Mouse (Mus musculus): ENCODE measurements at regions not wholly inside any gene's neighbourhood (a gene's known extent, or its start where the extent isn't known, plus 50 kb on each side); places are given as distances from the start of the nearest gene placed in this dataset.

DNA sequence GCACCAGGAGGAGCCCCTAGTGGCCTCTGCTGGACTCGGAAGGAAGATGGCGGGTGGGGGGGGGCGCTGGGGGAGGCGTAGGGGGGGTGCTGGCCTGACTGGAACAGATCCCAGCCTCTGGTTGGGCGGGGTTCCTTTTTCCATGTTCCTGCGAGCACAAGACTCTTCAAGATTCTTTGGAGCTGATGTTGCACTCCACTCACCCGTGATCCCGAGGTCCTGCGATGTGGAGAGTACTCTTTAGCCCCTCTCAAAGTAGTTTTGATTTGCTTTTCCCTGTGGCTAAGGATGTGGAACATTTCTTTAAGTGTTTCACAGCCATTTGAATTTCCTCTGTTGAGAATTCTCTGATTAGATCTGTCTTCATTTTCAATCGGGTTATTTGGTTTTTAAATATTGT is 269.8 kb upstream of the 2610301B20Rik start:
- H3K27me3 ChIP-seq (ENCODE audit: control insufficient read depth, insufficient read depth, low read length), result no peaks in the 10 kb centered on the region
- H3K4me3 ChIP-seq (ENCODE audit: low read depth, low read length), result no peak overlapping the region
- no peaks in the 10 kb centered on the region for H3K4me1 ChIP-seq (ENCODE audit: control insufficient read depth, insufficient read depth, insufficient read length, low read length)
- WGBS, result 69% methylated on average over 10 of the region's 10 CpGs
- no peaks in the 10 kb centered on the region for H3K36me3 ChIP-seq (ENCODE audit: control insufficient read depth, insufficient read depth, low read length)
- no peak overlapping the region for H3K27ac ChIP-seq (ENCODE audit: insufficient read depth, low read depth, low read length)
- TF ChIP-seq POLR2A (IDR thresholded peaks at IDR 0.05; ENCODE audit: low read depth, low read length) (no peak), CTCF (IDR thresholded peaks at IDR 0.05; ENCODE audit: extremely low read depth, insufficient read length, insufficient replicate concordance, low read depth, low read length) (no peak)

DNA sequence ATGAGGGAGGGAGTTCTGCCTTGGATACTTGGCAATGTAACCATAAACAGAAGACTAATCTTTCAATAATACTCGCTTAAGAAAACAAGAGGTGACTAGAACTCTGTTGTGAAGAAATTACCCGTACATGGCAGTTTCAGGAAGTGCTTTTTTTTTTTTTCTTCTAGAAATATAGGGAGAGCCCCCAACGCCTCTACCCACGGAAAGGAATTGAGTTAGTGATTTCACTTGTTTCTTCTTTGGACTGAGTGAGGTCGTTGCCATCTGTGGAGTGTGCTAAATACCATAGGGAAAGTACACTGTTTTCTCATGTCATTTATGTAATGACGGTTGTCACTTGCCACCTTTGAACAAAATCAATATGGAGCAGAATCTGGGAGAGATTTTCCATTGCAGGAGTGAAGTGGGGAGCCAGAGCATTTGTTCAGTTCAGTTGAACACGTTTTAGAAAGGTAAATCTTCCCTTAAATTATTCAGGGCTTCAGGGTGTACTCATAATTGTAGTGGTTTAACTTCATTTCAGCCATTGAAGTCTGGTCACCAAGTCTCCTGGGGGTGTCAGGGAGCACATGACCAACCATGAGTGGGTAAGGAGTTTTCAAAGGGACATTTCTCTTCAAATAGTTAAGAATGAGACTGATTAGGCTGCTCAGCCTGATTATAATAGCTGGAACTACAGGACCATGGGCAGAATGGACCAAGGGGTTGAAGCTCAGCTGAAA is 266.3 kb upstream of the 2610301B20Rik start:
- H3K27ac ChIP-seq (ENCODE audit: insufficient read depth, low read depth, low read length), result no peak overlapping the region
- H3K4me3 ChIP-seq (ENCODE audit: low read depth, low read length), result no peak overlapping the region
- WGBS, result 66% methylated on average over 7 of the region's 7 CpGs
- no peaks in the 10 kb centered on the region for H3K4me1 ChIP-seq (ENCODE audit: control insufficient read depth, insufficient read depth, insufficient read length, low read length)
- H3K36me3 ChIP-seq (ENCODE audit: control insufficient read depth, insufficient read depth, low read length), result no peaks in the 10 kb centered on the region
- no peak for TF ChIP-seq POLR2A (IDR thresholded peaks at IDR 0.05; ENCODE audit: low read depth, low read length)
- TF ChIP-seq CTCF (IDR thresholded peaks at IDR 0.05; ENCODE audit: extremely low read depth, insufficient read length, insufficient replicate concordance, low read depth, low read length), result no peak
- no peaks in the 10 kb centered on the region for H3K27me3 ChIP-seq (ENCODE audit: control insufficient read depth, insufficient read depth, low read length)

- Histone ChIP-seq H3K36me3 (ENCODE audit: control insufficient read depth, insufficient read depth, low read length) (no peaks in the 10 kb centered on the region), H3K4me3 (ENCODE audit: low read depth, low read length) (no peak overlapping the region), H3K27ac (ENCODE audit: insufficient read depth, low read depth, low read length) (no peak overlapping the region), H3K4me1 (ENCODE audit: control insufficient read depth, insufficient read depth, insufficient read length, low read length) (no peaks in the 10 kb centered on the region), H3K27me3 (ENCODE audit: control insufficient read depth, insufficient read depth, low read length) (no peaks in the 10 kb centered on the region)
- 31% methylated on average over 1 of the region's 1 CpGs for WGBS
- no peak for TF ChIP-seq CTCF (IDR thresholded peaks at IDR 0.05; ENCODE audit: extremely low read depth, insufficient read length, insufficient replicate concordance, low read depth, low read length)
- no peak for TF ChIP-seq POLR2A (IDR thresholded peaks at IDR 0.05; ENCODE audit: low read depth, low read length)
These were observed 263.5 kb upstream of the 2610301B20Rik start for GRCm38 (mm10) chr4:10610784-10611183.
